Mouse (Mus musculus): ENCODE data around the gene Tph1.
"Not testable (repeated sequence)": the region's sequence is repeated elsewhere in the genome, so short reads cannot be mapped to it uniquely, and the experiment has no call there.

GRCm38 (mm10) chr7:46650231-46650630 is 22.1 kb downstream of the Tph1 start:
- TF ChIP-seq CTCF (IDR thresholded peaks at IDR 0.05; ENCODE audit: borderline replicate concordance, extremely low read depth, insufficient read depth, insufficient read length); POLR2A (IDR thresholded peaks at IDR 0.05; ENCODE audit: borderline replicate concordance, extremely low read depth, insufficient read depth, insufficient read length, poor library complexity, severe bottlenecking): not testable (repeated sequence)

Measured in brain, embryonic 14.5 days (tissue).